Mouse (Mus musculus) left cerebral cortex, adult 2 months (tissue): ENCODE data around the gene Abi3. TPM values are rescaled to one million over a fixed set of nuclear protein-coding genes. Genes with fewer than 3 reads are reported as not detected.
"Not testable (repeated sequence)": the region's sequence is repeated elsewhere in the genome, so short reads cannot be mapped to it uniquely, and the experiment has no call there.

Experiments
- DNase-seq, 2 experiments: peaks; one replicate each; pipeline ENCODE4 v3.0.0; 2021 to 2022; ENCODE audit warnings: low spot score in 2 of 2, mixed read lengths in 1 of 2; ENCODE audit errors: extremely low spot score in 1 of 2
- H3K27ac ChIP-seq: fragments of 200-600 bp; 2 replicates; pipeline ENCODE4 v1.8.1; 2022
- H3K4me3 ChIP-seq: fragments of 200-600 bp; 2 replicates; pipeline ENCODE4 v1.8.1; 2022
- CTCF ChIP-seq: fragments of 200-600 bp; IDR thresholded peaks from 2 replicates; pipeline ENCODE4 v1.8.1; 2022; ENCODE audit warnings: antibody characterized with exemption, mild to moderate bottlenecking, moderate library complexity
- intact Hi-C: fragments of 180-260 bp; cut with DNase I; formaldehyde crosslinking; loops from one replicate; pipeline ENCODE4 v1.15.1; 2025
- long read RNA-seq, 2 experiments: library from polyadenylated mRNA; stranded (forward); transcript quantifications; one replicate each; pipeline ENCODE4 v2.0.0; 2021; ENCODE audit warnings: borderline mapping rate in 2 of 2
- total RNA-seq, 2 experiments: library from RNA; stranded (reverse); gene quantifications; 2 replicates each; pipeline ENCODE4 v1.2.3; 2021

The Abi3 gene
- 1 to 10 TPM; 7.6 to 9.4 TPM for total RNA-seq
- long read RNA-seq, experiment 1, full-length matches to known transcripts: 3 of 7 reads
- long read RNA-seq, experiment 1, partial matches to known transcripts: 0 of 7 reads
- long read RNA-seq, experiment 1, other reads (novel, unspliced or antisense): 4 of 7 reads
- long read RNA-seq, experiment 2, full-length matches to known transcripts: 1 of 4 reads
- long read RNA-seq, experiment 2, partial matches to known transcripts: 0 of 4 reads
- long read RNA-seq, experiment 2, other reads (novel, unspliced or antisense): 3 of 4 reads

DNA sequence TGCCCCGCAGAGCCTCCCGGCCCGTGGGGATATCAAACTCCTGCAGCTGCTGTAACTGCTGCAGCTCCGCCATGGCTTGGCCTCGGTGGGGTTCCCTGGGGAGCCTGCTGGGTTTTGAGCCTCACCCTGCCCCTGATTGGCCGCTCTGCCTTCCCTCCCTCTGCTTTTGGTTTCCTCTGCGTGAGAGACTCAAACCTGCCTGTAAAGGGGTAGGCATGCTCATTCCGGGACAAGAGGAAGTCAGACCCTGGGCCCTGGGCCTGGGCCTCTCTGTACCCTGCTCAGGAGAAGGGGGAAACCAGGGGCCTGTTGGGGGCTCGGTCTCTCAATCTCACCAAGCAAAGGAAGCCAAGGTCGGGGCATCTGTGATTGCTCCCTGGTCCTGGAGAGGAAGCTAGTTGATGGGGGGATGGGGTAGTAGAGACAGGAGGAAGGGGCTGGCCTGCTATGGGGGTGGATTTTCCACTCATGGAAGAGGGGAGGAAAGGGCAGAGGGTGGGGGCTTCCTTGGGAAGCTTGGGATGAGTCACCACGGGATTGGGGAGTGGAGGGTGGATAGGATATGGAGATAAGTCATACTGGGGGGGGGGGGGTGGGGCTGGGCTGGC lies at the start of gene Abi3:
Gene Abi3, minus strand, starts transcription at position 403 of the 608 bp plus-strand sequence.
- DNase-seq: no peak
- intact Hi-C loops: no loop called here
- TF ChIP-seq CTCF: no peak
- H3K4me3 ChIP-seq: 0 out of 2 replicates have a peak within 1 kb of the TSS, but pooled peaks have one; percentile 5
- no peak within 1 kb of the TSS for H3K27ac ChIP-seq

DNA sequence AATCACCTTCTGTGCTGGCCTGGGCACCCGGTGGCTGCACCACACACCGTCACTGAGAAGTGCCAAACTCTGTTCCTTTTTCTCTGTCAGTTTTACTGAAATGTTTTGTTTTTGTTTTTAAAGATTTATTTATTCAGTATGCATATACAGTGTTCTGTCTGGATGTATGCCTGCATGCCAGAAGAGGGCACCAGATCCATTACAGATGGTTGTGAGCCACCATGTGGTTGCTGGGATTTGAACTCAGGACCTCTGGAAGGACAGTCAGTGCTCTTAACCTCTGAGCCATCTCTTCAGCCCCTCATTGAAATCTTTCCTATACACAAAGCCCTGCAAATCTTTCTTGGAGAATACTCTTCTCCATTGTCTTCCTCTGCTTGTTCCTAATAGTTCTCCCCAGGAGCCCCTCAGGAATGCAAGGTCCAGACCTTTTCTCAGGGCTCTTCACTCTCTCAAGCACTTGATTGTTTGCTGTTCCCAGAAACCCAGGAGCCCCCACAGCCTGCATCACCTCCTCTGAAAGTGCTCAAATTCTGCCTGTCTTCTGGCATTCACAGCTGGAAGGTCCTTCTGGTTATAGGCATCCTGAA lies 48.3 kb upstream of the Abi3 start:
- peak; percentile 15 for TF ChIP-seq CTCF
- H3K4me3 ChIP-seq: no peak overlapping the region
- intact Hi-C loops: no loop called here
- no peak for DNase-seq
- H3K27ac ChIP-seq: no peak overlapping the region

DNA sequence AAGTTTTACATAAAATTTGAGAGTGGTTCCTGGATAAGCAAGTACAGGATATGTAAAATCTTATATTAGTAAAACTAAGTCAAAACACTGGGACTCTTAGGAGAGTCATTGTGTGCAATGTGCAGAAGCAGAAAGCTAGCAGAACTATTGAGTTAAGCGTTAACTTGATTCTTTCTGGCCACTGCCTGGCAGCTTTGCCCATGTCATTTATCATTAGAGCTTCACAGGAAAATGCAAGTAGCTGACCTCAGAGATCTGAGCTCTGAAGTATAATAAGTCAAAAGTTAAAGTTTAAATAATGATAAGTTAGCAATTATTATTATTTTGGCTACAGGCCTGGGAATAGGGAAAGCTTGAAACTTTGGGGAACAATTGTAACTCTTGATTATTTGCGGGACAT lies 37.6 kb upstream of the Abi3 start:
- intact Hi-C loops: loop anchor here (5.0 to 10.0 kb wide), 3 partner anchors 97 to 255 kb away; partner anchors contain the start of genes Snf8 and Ttll6
- not testable (repeated sequence) for DNase-seq, H3K4me3 ChIP-seq

DNA sequence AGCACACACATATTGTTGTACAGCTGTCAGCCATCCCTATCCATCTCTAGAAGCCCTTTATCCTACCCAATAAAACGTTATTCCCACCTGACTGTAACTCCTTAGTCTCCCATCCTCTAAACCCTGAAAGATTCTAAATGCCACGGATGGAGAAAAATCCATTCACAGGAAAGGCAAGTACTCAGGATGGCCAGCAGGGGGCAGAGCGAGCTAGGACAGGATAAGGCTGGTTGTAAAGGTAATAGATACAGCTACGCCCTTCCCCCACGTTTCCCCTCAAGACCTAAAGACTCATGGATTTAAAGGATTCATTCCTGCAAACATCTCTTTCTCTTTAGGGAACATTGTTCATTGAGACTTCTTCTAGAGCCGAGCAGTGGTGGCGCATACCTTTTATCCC lies 34.0 kb upstream of the Abi3 start:
- intact Hi-C loops: loop anchor here (5.0 to 10.0 kb wide), 3 partner anchors 101 to 259 kb away; partner anchors contain the start of genes Snf8 and Ttll6

More for the DNA sequence above, 37.6 kb upstream of the Abi3 start:
- H3K27ac ChIP-seq: not testable (repeated sequence)

DNA sequence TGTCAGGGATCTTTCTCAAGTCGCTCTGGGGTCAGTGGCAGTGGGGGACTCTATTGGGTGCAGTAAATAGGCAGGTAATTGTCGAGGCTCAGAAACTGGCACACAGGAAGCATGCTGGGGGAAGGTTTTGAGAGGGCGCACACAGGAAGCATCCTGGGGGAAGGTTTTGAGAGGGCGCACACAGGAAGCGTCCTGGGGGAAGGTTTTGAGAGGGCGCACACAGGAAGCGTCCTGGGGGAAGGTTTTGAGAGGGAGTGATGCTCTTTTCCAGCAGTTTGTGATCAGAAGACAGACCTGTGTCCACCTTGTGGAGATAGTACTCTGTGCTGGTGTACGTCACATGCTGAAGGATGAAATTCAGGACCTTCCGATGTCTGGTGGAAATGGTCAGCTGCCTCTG lies 33.5 kb upstream of the Abi3 start:
- DNase-seq: no peak
- H3K4me3 ChIP-seq: no peak overlapping the region
- intact Hi-C loops: loop anchor here (5.0 to 10.0 kb wide), 3 partner anchors 101 to 259 kb away; partner anchors contain the start of genes Snf8 and Ttll6
- H3K27ac ChIP-seq: no peak overlapping the region
- TF ChIP-seq CTCF: no peak

More for the DNA sequence above, 34.0 kb upstream of the Abi3 start:
- H3K4me3 ChIP-seq: no peak overlapping the region
- DNase-seq: peak; percentile 37 to 53
- peak; percentile 79 for TF ChIP-seq CTCF
- no peak overlapping the region for H3K27ac ChIP-seq

DNA sequence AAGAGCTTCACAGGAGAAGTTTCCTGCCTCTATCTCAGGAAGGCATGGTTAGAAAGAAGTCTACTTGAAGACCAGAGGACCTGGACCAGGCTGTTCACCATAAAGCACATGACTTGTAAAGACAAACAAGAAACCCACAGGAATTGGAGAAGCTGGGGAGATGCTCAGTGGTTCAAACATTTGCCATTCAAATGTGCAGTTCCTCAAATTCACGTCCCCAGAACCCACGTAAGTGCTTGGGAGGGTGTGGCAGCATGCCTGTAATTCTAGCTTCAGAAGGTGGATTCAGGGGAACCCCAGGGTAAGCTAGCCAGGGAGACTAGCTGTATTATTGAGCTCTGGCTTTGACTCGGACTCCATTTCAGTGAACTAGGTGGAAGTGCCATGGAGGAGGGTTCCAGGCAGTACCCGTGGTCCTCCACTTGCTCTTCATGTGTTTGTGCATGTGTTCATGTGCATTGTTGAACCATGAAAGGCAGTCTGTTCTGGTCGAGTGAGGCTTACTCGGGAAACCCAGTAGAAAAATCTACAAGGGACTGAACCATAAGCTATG lies 27.7 kb upstream of the Abi3 start:
- TF ChIP-seq CTCF: no peak
- DNase-seq: no peak
- Histone ChIP-seq H3K4me3 (no peak overlapping the region), H3K27ac (no peak overlapping the region)
- intact Hi-C loops: loop anchor here (10.0 kb wide), 1 partner anchor 265 kb away; the partner anchor contains the start of gene Ttll6

DNA sequence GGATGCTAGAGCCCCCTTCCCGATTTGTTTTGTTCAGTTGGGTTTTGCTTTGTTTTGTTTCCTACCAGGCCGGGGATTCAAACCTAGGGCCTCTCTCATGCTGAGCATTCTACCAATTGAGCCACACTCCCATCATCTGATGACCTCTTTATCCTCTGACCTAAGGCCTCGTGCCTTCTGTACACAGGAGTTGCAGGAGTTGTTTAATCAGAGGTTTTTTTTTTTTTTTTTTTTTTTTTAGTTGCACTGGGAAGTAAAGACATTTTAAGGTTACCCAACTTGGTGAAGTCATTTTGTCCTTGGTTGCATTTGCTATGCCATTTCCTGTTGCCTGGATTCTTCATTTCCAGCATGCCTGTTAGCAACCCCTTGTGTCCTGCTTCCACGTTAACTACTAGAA lies 27.2 kb upstream of the Abi3 start:
- intact Hi-C loops: no loop called here

DNA sequence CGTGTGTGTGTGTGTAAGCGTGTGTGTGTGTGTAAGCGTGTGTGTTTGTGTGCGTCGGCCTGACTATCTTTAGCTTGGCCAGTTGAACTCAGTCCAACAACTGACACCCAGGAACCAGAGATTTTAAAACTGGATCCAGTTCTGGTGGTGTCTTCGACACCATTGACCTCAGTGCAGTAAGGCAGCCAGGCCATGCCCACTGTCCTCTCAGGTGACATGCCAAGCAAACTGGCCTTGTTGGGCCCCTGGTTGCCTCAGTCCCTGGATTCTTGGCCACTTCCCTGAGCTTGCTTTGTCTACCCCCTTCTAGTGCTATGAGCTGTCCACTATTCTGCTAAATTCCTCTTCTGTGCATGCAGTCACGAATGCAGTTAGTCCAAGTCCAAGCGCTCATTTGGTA lies 19.1 kb upstream of the Abi3 start:
- intact Hi-C loops: no loop called here
- no peak for TF ChIP-seq CTCF

More for the DNA sequence above, 27.2 kb upstream of the Abi3 start:
- H3K4me3 ChIP-seq: no peak overlapping the region
- no peak overlapping the region for H3K27ac ChIP-seq
- DNase-seq: no peak
- TF ChIP-seq CTCF: no peak

DNA sequence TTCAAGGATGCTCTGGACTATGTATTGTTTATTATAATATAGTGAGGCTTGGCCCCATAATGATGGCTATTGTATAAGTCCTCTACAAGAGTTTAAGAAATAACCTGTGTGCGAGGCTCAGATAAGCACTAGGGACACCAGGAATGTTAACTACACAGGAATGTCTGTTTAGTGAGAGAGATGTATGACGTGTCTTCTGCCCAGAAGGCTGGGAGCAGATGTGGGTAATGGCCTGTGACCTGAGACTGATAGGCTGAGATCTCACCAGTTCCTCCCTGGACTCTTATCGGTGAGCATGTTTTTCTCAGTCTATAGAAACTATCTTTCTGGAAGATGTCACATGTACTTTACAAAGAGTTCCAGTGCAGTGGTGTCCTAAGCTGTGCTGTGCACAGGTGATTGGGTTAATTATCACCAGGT lies 17.8 kb upstream of the Abi3 start:
- TF ChIP-seq CTCF: no peak
- H3K4me3 ChIP-seq: peak overlapping the region; percentile 63
- H3K27ac ChIP-seq: no peak overlapping the region
- DNase-seq: no peak
- intact Hi-C loops: no loop called here

More for the DNA sequence above, 19.1 kb upstream of the Abi3 start:
- Histone ChIP-seq H3K4me3 (no peak overlapping the region), H3K27ac (no peak overlapping the region)
- no peak for DNase-seq

DNA sequence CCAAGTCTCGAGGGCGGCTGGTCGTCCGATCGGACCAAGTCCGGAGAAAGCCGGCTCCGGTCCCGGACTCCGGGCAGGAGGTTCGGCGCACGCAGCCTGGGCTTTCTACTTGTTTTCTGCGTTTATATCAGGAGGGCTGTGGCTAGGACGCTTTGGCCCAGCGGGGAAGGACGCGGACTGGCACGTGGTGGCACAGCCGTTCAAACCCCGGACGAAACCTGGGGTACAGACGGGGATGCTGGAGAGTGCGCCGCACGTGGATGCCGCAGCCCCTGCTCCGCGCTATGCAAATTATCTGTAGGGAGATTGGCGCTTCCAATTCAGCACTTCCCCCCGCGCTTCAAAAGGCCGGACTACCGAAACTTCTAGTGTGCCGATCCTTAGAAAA lies 17.2 kb upstream of the Abi3 start:
- no peak for TF ChIP-seq CTCF
- intact Hi-C loops: loop anchor here (2.0 to 5.0 kb wide), 2 partner anchors 35 to 87 kb away; partner anchors contain the start of gene Phospho1
- peak overlapping the region; percentile 63 for H3K4me3 ChIP-seq
- DNase-seq: peak in 1 of 2 experiments; percentile 67
- peak overlapping the region; percentile 83 for H3K27ac ChIP-seq

DNA sequence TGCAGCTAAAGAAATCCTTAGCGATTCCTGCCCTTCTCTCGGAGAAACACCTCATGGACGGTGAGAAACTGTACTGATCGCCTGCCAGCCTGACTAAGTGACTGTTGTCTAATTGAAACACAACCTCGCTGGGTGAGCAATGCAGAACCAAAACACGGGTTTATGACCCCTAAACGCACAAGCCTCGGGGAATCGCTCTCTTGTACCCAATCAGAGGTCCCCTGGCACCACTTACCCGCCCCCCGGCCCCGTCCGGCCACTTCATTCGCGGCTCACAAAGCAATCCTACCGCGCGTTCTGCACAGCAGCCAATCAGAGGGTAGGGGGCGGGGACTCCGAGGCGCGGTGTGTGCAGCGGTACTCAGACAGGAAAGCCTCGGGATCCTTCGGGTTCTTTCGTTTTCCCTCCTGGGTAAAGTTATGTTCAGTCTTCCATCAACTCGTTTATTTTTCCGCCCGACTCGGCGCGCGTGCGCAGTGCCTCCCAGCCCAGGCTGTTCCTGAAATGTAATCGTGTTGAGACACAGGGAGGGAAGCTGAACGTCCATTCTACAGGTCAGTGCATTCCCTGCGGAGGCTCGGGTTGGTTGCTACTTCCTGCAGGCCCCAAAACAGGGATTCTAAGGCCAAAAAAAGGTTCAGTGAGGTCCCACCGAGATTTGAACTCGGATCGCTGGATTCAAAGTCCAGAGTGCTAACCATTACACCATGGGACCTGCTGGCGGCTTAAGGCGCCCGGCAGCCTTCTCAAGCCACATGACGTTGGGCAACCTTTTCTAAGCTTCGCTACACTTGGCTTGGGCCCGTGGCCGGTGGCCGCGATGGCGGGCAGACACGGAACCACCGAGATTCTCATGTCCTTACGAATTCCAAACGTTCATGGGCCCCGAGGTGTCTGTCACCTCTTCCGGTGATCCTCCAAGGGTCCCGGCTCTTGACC lies 16.5 kb upstream of the Abi3 start:
- intact Hi-C loops: loop anchor here (1.0 to 5.0 kb wide), 3 partner anchors 34 to 218 kb away; partner anchors contain the start of gene Phospho1
- H3K4me3 ChIP-seq: peak overlapping the region; percentile 63
- peak; percentile 95 to 97 for DNase-seq
- no peak for TF ChIP-seq CTCF
- H3K27ac ChIP-seq: peak overlapping the region; percentile 84
